Mouse (Mus musculus) Patski (cell line): ENCODE measurements at regions not wholly inside any gene's neighbourhood (a gene's known extent, or its start where the extent isn't known, plus 50 kb on each side); places are given as distances from the start of the nearest gene placed in this dataset.
A peak's percentile ranks its signal among the peaks of the same experiment; 100 is the strongest.

ENCODE experiments used
- ATAC-seq: fragments of 100-300 bp; one replicate; pipeline ENCODE4 v1.8.0; 2021
- CTCF ChIA-PET: fragments of 350-600 bp; sonication (Branson Sonifier 250); formaldehyde crosslinking; loops from one replicate; lab custom pipeline; 2022; ENCODE audit warnings: inconsistent platforms; lab: Charles Lee
- POLR2A ChIA-PET: fragments of 350-600 bp; sonication (Branson Sonifier 250); formaldehyde crosslinking; loops from one replicate; lab custom pipeline; 2022; ENCODE audit warnings: antibody characterized with exemption, inconsistent platforms; lab: Charles Lee
- DNase-seq: peaks from one replicate; pipeline ENCODE4 v3.0.0-alpha.2; 2011; ENCODE audit warnings: low read depth, low spot score
- H3K27me3 ChIP-seq: fragments of 371-371 bp; one replicate; pipeline ENCODE4 v1.5.1; 2021
- CTCF ChIP-seq: fragments of 100-300 bp; IDR thresholded peaks from one replicate; pipeline ENCODE4 v1.5.1; 2021
- in situ Hi-C: fragments of 300-500 bp; cut with MboI; formaldehyde crosslinking; loops from 3 replicates; pipeline ENCODE4 v1.11.1; 2018; ENCODE audit warnings: low pct_unique_long_range_greater_than_20kb, mixed read lengths

DNA sequence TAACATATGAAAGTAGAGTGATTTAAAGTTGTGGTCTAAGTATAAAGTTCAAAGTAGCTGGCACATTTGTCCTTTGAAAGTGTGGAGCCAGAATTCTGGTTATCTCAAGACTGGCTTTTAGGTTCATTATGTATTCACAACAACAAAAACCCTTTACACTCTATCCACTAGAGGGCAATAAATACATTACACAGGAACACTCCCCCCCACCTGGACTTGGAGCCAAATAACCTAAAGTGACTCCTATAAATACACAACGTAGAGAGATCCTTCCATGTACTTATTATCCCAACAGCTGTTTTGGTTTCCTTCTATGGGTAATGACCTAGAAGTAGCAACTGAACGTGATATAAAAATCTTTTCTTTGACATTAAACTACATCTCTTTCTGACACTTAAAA, 1235.8 kb downstream of the Pcdh19 start:
- ChIA-PET POLR2A (no interaction called here), CTCF (interaction anchor here (1.3 kb wide), 1 partner anchor 9 kb away, joined by 3 read pairs; no protein-coding TSS in a partner anchor)
- in situ Hi-C loops = no loop called here
- TF ChIP-seq CTCF = peak; percentile 43
- peaks cover 37% of the 10 kb centered on the region for H3K27me3 ChIP-seq
- DNase-seq (no peak), ATAC-seq (no peak)
